Mouse (Mus musculus): ENCODE data around the gene Nfyb. TPM values are rescaled to one million over a fixed set of nuclear protein-coding genes. Genes with fewer than 3 reads are reported as not detected.

The Nfyb gene
- polyA plus RNA-seq, 1 experiment = 21.4 TPM

DNA sequence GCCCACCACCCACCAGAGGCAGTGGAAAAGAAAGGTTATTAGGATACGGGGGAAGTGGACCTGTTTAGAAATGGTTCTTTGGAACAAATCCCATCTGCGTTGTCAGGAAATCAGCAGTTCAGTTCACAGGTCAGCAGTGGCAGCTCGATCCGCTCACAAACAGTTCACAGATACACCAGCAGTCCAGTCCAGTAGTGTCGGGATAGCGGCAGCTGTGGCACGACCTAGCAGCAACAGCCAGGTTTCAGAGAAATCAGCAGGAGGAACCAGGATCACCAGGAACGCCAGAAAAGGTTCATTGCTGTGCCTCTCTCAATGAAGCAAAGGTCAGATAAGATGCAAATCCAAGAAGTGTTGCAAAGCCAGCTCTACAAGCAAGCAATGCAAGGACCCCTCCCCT is 42.5 kb upstream of the Nfyb start:
- H3K27me3 ChIP-seq (ENCODE audit: control insufficient read depth, insufficient read depth, low read length) = no peaks in the 10 kb centered on the region
- no peaks in the 10 kb centered on the region for H3K36me3 ChIP-seq (ENCODE audit: control insufficient read depth, insufficient read depth, low read length)
- H3K27ac ChIP-seq (ENCODE audit: control insufficient read depth, insufficient read depth, low read length) = no peak overlapping the region
- 97% methylated on average over 8 of the region's 8 CpGs for WGBS
- no peak for DNase-seq
- H3K4me1 ChIP-seq (replicated peaks; ENCODE audit: control insufficient read depth, insufficient read depth, low read length) = no peaks in the 10 kb centered on the region
- TF ChIP-seq POLR2A (IDR thresholded peaks at IDR 0.05; ENCODE audit: control insufficient read depth, extremely low read depth, insufficient read depth, low read length, poor library complexity) (no peak), CTCF (IDR thresholded peaks at IDR 0.05; ENCODE audit: borderline replicate concordance, control insufficient read depth, extremely low read depth, insufficient read depth, low read length, poor library complexity) (no peak)
- no peak overlapping the region for H3K4me3 ChIP-seq (ENCODE audit: control insufficient read depth, insufficient read depth, low read length)

DNA sequence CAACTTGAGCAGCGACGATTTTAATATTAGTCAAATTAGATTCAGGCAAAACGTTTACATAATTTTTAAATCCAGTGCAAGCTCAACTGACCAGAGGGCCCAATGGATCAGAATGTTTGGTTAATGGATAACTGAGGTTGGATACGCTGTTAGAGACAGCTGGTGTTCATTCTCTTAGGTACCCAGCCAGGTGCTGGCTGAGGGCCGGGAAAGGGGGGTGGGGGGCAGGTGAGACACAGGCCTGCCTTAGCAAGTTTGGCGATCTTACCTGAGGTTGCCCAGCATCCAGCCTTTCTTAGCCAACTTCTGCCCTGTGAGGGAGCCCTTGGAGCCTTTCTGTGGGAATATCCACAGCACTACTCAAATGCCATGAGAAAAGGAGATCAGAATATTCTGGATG is 41.2 kb upstream of the Nfyb start:
- H3K27ac ChIP-seq (ENCODE audit: control insufficient read depth, insufficient read depth, low read length) = no peak overlapping the region
- TF ChIP-seq CTCF (IDR thresholded peaks at IDR 0.05; ENCODE audit: borderline replicate concordance, control insufficient read depth, extremely low read depth, insufficient read depth, low read length, poor library complexity) (no peak), POLR2A (IDR thresholded peaks at IDR 0.05; ENCODE audit: control insufficient read depth, extremely low read depth, insufficient read depth, low read length, poor library complexity) (no peak)
- DNase-seq = no peak

DNA sequence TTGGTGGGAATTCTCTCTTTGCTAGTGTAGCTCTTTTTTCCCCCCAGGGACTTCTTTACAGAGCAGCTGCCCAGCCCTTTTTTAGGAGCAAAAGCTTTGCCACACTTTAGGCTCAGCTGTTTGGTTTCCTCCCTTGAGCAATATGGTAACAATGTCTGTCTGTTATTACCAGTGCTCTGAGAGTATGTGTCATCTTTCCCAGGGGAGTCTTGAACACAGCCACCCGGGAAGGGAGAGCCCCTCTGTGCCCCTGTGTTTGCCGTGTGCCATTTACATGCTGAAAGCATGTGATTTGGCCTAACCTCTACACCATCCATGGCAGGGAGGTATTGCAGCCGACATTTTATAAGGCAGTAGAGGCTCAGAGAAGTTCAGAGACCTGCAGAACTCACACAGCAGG is 40.5 kb upstream of the Nfyb start:
- no peaks in the 10 kb centered on the region for H3K4me1 ChIP-seq (replicated peaks; ENCODE audit: control insufficient read depth, insufficient read depth, low read length)
- 96% methylated on average over 3 of the region's 3 CpGs for WGBS
- H3K27ac ChIP-seq (ENCODE audit: control insufficient read depth, insufficient read depth, low read length) = no peak overlapping the region
- no peaks in the 10 kb centered on the region for H3K36me3 ChIP-seq (ENCODE audit: control insufficient read depth, insufficient read depth, low read length)
- no peak overlapping the region for H3K4me3 ChIP-seq (ENCODE audit: control insufficient read depth, insufficient read depth, low read length)
- DNase-seq = no peak
- no peaks in the 10 kb centered on the region for H3K27me3 ChIP-seq (ENCODE audit: control insufficient read depth, insufficient read depth, low read length)
- TF ChIP-seq POLR2A (IDR thresholded peaks at IDR 0.05; ENCODE audit: control insufficient read depth, extremely low read depth, insufficient read depth, low read length, poor library complexity) = no peak
- TF ChIP-seq CTCF (IDR thresholded peaks at IDR 0.05; ENCODE audit: borderline replicate concordance, control insufficient read depth, extremely low read depth, insufficient read depth, low read length, poor library complexity) = no peak

More for the DNA sequence above, 41.2 kb upstream of the Nfyb start:
- WGBS = 95% methylated on average over 6 of the region's 6 CpGs
- no peaks in the 10 kb centered on the region for H3K27me3 ChIP-seq (ENCODE audit: control insufficient read depth, insufficient read depth, low read length)
- no peaks in the 10 kb centered on the region for H3K36me3 ChIP-seq (ENCODE audit: control insufficient read depth, insufficient read depth, low read length)
- H3K4me1 ChIP-seq (replicated peaks; ENCODE audit: control insufficient read depth, insufficient read depth, low read length) = no peaks in the 10 kb centered on the region
- no peak overlapping the region for H3K4me3 ChIP-seq (ENCODE audit: control insufficient read depth, insufficient read depth, low read length)

DNA sequence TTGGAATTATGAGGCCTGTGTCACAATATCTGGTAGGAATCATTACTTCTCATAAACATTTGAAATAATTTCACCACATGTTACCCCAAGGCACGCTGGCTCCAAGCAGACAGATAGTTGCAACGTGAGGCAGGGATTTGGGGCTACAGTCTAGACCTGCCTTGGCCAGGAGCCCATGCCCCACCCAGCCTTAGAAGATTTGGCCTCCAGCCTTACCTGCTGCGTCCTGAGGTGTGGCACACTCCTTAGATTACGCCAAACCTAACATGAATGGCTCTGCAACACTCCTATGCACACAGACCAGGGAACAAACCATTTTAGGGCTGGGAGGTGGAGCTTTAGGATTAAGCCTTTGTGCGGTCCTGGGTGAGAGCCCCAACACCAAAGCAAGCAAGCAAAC is 36.1 kb upstream of the Nfyb start:
- peaks cover 22% of the 10 kb centered on the region for H3K4me1 ChIP-seq (replicated peaks; ENCODE audit: control insufficient read depth, insufficient read depth, low read length)
- H3K27me3 ChIP-seq (ENCODE audit: control insufficient read depth, insufficient read depth, low read length) = no peaks in the 10 kb centered on the region
- no peak for DNase-seq
- no peak overlapping the region for H3K4me3 ChIP-seq (ENCODE audit: control insufficient read depth, insufficient read depth, low read length)
- TF ChIP-seq POLR2A (IDR thresholded peaks at IDR 0.05; ENCODE audit: control insufficient read depth, extremely low read depth, insufficient read depth, low read length, poor library complexity) (no peak), CTCF (IDR thresholded peaks at IDR 0.05; ENCODE audit: borderline replicate concordance, control insufficient read depth, extremely low read depth, insufficient read depth, low read length, poor library complexity) (no peak)
- no peak overlapping the region for H3K27ac ChIP-seq (ENCODE audit: control insufficient read depth, insufficient read depth, low read length)
- 92% methylated on average over 5 of the region's 5 CpGs for WGBS
- no peaks in the 10 kb centered on the region for H3K36me3 ChIP-seq (ENCODE audit: control insufficient read depth, insufficient read depth, low read length)

DNA sequence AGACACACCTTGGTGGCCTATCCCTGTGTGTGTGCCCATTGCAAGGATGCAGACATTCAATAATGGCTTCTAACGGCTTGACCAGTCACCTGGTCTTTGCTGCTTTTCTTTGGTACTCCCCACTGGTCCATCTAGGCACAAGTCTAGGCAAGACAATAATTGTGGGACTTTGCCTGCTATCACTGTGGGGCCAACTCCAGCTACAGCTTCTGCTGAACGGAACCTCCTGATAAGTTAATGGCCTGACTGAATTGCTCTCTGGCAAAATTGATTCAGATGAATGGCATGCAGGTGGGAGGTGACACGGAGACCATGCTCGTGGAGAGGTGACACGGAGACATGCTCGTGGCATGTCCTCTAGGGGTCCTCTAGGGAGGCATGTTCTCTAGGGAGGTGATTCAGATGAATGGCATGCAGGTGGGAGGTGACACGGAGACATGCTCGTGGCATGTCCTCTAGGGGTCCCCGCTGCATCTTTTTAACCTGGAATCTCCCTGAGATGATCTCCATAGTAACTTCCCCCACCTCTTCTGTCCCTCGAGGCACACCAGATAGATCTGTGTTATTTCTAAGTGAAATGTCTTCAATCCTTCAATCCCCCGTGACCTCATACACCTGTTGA is 34.5 kb upstream of the Nfyb start:
- TF ChIP-seq POLR2A (IDR thresholded peaks at IDR 0.05; ENCODE audit: control insufficient read depth, extremely low read depth, insufficient read depth, low read length, poor library complexity) (no peak), CTCF (IDR thresholded peaks at IDR 0.05; ENCODE audit: borderline replicate concordance, control insufficient read depth, extremely low read depth, insufficient read depth, low read length, poor library complexity) (peak; percentile 40; the same call in 1 of the 2 replicates)
- 56% methylated on average over 11 of the region's 11 CpGs for WGBS
- H3K4me3 ChIP-seq (ENCODE audit: control insufficient read depth, insufficient read depth, low read length) = no peak overlapping the region
- DNase-seq = peak; percentile 38
- peaks cover 28% of the 10 kb centered on the region for H3K4me1 ChIP-seq (replicated peaks; ENCODE audit: control insufficient read depth, insufficient read depth, low read length)
- no peak overlapping the region for H3K27ac ChIP-seq (ENCODE audit: control insufficient read depth, insufficient read depth, low read length)
- no peaks in the 10 kb centered on the region for H3K27me3 ChIP-seq (ENCODE audit: control insufficient read depth, insufficient read depth, low read length)
- H3K36me3 ChIP-seq (ENCODE audit: control insufficient read depth, insufficient read depth, low read length) = no peaks in the 10 kb centered on the region

DNA sequence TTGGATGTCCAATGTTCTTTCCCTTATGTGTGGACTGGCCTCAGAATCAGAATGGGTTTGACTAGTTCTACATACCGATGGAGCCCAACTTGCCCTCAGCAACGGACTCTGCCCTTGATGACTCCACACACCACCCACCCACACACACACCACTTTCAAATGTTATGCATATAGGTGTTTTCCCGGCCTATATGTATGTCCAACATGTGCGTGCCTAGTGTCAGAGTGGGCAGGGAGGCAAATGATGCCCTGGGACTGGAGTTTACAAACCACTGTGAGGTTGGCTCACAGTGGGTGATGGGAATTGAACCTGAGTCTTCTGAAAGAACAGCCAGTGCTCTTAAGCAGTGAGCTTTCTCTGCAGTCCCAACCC is 33.2 kb upstream of the Nfyb start:
- peaks cover 28% of the 10 kb centered on the region for H3K4me1 ChIP-seq (replicated peaks; ENCODE audit: control insufficient read depth, insufficient read depth, low read length)
- whole genome bisulfite sequencing = 33% methylated on average over 4 of the region's 4 CpGs
- H3K4me3 ChIP-seq (ENCODE audit: control insufficient read depth, insufficient read depth, low read length) = no peak overlapping the region

More for the DNA sequence above, 33.2 kb upstream of the Nfyb start:
- DNase-seq = no peak
- H3K36me3 ChIP-seq (ENCODE audit: control insufficient read depth, insufficient read depth, low read length) = no peaks in the 10 kb centered on the region
- peak overlapping the region; percentile 97 for H3K27ac ChIP-seq (ENCODE audit: control insufficient read depth, insufficient read depth, low read length)
- H3K27me3 ChIP-seq (ENCODE audit: control insufficient read depth, insufficient read depth, low read length) = no peaks in the 10 kb centered on the region
- no peak for TF ChIP-seq CTCF (IDR thresholded peaks at IDR 0.05; ENCODE audit: borderline replicate concordance, control insufficient read depth, extremely low read depth, insufficient read depth, low read length, poor library complexity)
- no peak for TF ChIP-seq POLR2A (IDR thresholded peaks at IDR 0.05; ENCODE audit: control insufficient read depth, extremely low read depth, insufficient read depth, low read length, poor library complexity)
